Mouse (Mus musculus) myocyte (in vitro differentiated cells): ENCODE data around the gene Schip1.
A peak's percentile ranks its signal among the peaks of the same experiment; 100 is the strongest.

Experiments used
- E2F4 ChIP-seq: IDR thresholded peaks from one replicate; pipeline ENCODE4 v1.6.1; 2011; ENCODE audit warnings: mild to moderate bottlenecking, control low read depth, moderate library complexity; ENCODE audit not compliant: insufficient read depth
- MYOD1 ChIP-seq, 3 experiments: IDR thresholded peaks; one replicate each; pipeline ENCODE4 v1.6.1; 2011; ENCODE audit warnings: control low read depth in 2 of 3, low read depth in 2 of 3, mild to moderate bottlenecking in 2 of 3, moderate library complexity in 1 of 3; ENCODE audit not compliant: insufficient read length in 2 of 3, control insufficient read depth in 1 of 3
- MYOG ChIP-seq, 3 experiments: IDR thresholded peaks; one replicate each; pipeline ENCODE4 v1.6.1; 2011; ENCODE audit warnings: control low read depth in 2 of 3, low read depth in 2 of 3, mild to moderate bottlenecking in 2 of 3; ENCODE audit not compliant: insufficient read length in 2 of 3, control insufficient read depth in 1 of 3, insufficient read depth in 1 of 3
- POLR2A ChIP-seq: IDR thresholded peaks from one replicate; pipeline ENCODE4 v1.6.1; 2011; ENCODE audit warnings: low read depth, mild to moderate bottlenecking, control low read depth, moderate library complexity; ENCODE audit not compliant: insufficient read length
- POLR2AphosphoS2 ChIP-seq: IDR thresholded peaks from one replicate; pipeline ENCODE4 v1.6.1; 2011; ENCODE audit warnings: low read depth, control low read depth; ENCODE audit not compliant: insufficient read length
- TCF12 ChIP-seq: IDR thresholded peaks from one replicate; pipeline ENCODE4 v1.6.1; 2011; ENCODE audit warnings: mild to moderate bottlenecking, control low read depth; ENCODE audit not compliant: poor library complexity, insufficient read depth, severe bottlenecking

DNA sequence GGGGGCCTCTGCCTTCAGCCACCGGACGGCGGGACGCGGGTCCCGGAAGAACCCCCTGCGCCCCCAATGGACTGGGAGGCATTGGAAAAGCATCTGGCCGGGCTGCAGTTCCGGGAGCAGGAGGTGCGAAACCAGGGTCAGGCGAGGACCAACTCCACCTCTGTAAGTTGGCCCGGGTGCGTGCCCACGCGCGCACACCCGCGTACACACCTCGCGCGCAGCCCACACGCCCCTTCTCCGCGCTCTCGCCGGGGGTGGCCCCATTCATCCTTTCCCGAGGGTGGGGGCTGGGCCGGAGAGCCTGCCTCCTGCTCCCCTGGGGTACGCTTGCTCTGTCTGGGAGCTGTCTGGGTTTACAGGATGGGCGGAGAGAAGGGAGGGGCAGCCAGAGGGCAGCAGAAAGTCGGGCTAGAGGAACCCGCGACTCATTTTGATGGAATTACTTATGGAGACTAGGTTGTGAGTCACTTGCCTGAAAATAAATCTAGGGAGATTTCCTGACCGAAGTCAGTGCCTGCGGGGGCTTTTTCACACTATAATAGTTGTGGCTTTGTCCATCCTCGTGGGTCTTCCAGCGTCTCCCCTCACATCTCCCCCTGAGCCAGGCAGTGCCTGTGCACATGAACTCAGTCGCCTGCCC, 430.6 kb downstream of the Schip1 start:
- peak; percentile 67 for TF ChIP-seq POLR2A
- peak in 1 of 3 experiments; percentile 6 for TF ChIP-seq MYOG (IDR thresholded peaks at IDR 0.05; ENCODE audit: control insufficient read depth in 1 of 3, insufficient read depth in 1 of 3, insufficient read length in 2 of 3, low read depth in 2 of 3)
- no peak for TF ChIP-seq TCF12
- peak; percentile 56 for TF ChIP-seq POLR2AphosphoS2
- TF ChIP-seq MYOD1 (IDR thresholded peaks at IDR 0.05; ENCODE audit: control insufficient read depth in 1 of 3, insufficient read length in 2 of 3, low read depth in 2 of 3), result peak in 1 of 3 experiments; percentile 50
- TF ChIP-seq E2F4, result no peak
